Mouse (Mus musculus): ENCODE data around the gene Tent2.

Tent2 gene

DNA sequence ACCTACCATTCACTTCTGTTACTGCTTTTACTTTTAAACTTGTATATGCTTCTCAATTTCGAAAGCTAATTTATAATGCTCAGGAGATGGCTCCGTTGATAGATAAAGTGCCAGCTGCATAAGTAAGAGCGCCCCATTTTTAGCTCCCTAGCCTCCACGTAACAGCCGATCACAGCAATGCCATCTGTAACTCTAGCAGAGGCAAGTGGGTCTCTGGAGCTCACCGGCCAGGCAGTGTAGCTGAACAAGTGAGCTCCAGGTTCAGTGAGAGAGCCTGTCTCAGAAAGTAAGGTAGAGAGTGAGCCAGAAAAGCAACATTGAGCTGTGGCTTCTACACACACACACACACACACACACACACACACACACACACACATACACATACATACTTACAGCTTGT, 51.0 kb downstream of the Tent2 start:
- no peak for DNase-seq

DNA sequence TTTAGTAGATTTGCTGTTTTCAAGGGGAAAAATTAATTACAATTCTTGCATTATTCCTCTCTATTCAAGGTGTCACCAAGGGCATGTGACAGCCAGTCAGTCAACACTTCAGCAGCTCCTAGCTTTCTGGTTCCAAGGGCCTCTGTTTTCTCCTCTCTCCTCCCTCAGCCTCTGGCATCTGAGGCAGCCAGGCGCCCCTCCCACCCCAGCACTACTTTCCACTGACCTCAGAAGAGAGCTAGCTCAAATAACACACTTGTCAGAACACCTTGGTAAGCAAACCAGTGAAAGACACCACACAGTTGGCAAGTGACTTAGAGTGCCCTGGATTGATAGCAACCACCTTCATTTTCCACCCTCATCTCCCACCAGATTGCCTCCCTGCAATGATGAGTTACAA, 54.1 kb downstream of the Tent2 start:
- no peak for DNase-seq

DNA sequence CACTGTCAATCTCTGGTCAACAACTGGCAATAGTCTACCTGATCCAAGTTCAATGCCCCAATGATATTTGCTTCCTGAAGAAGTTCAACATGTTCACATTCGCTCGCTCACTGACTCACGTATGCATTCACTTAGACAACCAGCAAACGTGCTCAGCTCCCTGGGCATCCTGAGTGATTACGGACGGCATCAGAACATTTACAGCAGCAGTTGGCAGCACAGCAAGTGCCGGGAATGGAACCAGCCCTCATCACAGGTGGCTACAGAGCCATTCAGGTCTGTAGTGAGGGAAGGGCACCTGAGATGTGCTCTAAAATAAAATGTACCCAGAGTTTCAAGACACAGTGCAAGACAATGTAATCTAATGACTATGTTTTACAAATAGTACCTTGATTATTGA, 55.1 kb downstream of the Tent2 start:
- no peak for DNase-seq

DNA sequence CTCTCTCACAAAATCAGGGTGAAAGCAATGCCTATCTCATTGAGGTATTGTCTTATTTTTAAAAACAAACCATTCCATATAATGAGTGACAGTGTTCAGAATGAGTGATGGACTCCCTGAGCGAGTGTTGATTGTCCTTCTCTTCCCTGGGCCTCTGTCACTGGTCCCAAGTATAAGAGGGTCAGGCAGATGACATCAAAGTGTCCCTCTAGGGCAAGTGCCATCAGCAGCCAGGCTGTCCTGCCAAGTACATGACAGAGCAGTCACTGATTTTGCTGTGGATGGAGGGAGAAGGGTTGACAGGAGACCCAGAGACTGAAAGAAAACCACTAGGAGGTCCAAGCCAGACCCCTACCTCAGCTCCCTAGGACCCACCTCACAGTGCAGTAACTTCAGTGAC, 55.9 kb downstream of the Tent2 start:
- no peak for DNase-seq

DNA sequence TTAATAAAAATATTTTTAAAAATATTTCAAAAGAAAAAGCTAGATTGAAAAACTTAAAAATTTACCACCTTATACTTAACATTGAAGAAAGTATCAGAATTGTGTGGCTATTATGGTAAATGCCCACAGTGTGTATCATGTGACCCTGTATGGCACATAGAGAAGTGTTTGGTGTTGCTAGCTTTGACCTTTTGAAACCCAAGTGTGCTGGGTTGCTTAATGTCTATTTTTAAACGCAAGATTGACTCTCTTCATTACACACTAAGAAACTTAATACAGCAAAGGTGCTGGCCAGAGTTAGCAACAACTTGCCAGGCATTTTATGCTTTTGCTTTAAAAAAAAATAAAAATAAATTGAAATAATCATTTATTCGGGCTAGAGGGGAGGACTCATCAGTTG, 56.7 kb downstream of the Tent2 start:
- no peak for DNase-seq

DNA sequence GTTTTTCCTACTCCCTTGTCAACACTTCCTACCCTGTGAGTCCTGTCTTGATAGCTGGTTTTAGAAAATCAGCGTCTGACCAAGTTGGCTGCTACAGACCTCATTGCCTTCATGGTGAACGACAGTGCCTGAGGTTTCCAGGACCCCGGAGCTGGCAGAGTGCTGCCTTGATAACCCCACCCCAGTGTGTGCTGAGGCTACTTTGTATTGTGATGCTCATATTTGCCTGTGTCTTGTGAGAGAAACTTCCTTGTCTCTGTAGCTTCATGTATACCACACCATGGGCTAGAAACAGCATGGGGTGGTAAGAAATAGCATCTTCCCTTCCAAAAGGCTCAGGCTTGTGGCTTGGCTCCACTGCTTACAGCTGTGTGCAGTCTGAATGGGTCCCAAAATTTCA, 61.5 kb downstream of the Tent2 start:
- DNase-seq, result no peak

DNA sequence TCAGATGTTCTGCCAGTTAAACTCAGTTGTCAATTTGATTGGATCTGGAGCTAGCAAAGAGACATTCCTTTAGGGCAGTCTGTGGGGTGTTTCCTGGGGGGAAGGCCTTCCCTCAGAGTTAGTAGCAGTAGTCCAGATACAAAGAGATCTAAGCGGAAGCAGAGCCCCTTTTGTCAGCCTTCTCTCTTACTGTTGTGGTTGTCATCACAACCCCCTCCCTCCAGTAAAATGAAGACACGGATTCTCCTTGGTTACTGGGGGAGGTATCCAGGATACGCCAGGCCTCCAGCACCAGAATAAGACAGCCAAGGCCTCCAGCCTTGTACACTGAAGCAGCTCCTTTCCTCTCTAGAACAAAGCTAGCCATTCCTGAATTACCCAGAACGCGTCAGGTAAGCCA, 63.2 kb downstream of the Tent2 start:
- DNase-seq, result no peak

DNA sequence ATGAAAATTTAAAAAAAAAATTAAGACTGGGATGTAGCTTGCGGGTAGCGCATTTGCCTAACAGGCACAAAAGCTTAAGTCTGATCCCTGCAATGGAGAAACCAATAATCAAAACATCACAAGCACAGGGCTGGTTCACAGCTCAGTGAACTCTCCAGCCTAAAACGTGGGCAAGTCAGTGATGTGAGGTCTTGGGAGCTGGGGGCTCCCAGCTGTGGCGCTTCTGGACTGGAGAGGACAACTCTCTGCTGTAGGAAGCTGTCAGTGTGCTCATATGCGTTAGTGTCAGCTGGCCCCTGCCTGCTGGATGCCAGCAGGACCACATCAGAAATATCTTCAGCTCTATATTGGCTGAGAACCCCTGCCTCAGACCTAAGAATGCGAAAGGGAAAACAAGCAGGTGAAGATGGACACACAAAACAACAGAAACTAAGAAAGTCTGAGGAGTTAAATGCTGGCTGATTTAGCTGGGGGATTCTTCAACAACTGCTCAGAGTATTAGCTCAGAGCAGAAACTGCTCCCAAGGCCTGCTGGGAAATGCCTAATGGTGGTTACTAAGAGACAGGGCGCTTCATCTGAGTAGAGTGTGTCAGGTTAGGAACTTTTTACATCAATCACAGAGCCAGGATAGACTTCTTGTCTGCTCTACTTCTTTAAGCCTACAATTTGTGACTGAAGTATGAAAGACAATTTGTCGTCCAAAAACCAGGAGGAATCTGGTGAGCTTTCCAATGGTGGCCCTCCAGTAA, 63.9 kb downstream of the Tent2 start:
- DNase-seq, result no peak

DNA sequence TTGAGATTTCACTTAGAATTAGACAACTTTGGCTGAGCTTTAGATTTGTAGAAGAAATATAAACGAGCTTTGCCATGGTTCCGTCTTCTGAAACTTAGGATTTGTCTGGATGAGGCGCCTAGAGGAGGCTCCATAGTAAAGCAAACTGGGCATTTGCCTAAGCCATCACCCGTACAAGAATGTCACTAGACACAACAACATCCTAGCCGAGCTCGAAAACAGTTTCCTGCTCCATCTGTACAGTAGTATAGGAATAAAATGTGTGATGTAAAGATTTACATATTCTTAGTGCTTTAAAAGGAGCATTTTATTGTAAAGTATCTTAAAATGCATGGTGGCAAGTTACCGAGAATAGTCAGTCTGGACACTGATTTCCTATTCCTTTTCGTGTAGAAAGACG, 69.9 kb downstream of the Tent2 start:
- DNase-seq, result no peak

DNA sequence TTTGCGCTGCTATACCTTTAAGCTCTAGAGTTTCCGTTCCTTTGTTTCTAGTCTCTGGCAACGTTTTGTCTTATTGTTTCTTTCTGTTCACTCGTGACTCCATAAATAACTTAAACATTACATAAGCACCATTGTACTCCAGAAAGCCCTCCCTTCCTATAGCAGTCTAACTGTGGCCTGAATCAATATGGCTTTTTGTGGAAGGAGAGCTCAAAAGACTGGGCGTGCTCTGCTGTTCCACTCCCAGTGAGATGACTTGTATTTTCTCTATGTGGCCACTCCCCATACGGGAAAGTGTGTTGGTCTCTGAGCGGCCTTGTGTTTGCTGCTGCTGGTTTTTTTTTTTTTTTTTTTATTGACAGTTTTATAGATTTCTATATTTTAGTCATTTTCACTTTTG, 74.9 kb downstream of the Tent2 start:
- DNase-seq, result no peak

DNA sequence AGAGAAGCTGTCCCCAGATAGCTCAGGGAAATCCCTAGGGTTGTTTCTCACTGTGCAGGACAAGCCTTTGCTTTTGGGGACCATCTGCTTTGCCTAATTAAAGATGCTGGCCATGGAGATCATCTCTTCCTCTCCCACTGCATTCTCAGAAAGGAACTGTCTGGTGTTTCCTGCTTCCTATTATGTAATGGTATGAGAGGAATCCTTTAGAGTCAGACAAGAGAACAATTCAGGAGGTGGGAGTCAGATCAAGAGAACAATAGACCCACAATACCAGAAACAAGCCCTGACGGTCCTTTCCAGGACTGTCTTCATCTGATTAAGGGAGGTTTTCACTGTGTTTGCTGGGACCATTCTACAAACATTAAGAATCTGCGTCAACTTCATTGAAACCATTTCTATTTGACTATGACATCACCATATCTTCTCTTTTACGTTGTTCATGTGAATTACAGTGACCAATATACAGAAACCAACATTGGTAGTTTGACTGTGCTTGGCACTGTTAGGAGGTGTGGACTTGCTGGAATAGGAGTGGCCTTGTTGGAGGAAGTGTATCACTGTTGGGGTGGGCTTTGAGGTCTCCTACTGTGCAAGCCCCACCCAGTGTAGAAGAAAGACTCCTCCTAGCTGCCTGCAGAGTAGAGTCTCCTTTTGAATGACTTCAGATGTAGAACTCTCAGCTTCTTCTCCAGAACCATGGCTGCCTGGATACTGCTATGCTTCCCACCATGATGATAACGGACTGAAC, 89.7 kb downstream of the Tent2 start:
- no peak for DNase-seq

DNA sequence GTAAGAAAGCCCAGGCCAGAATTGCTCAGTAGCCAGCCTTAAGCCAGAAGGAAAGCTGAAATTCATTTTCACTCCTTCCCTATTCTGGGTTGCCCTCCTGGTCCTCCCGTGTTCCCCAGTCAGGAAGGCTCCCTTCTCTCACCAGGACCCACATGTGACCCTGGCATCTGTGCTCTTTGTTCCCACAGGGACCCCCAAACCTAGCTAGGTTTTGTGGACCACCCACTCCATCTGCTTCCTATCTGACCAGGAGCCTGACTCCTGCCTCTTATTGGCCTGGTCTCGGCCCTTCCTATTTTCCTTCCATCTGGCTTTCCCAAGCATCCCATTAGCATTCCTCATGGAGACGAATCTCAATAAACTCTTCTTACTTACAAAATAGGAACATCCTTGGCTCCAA, 93.6 kb downstream of the Tent2 start:
- DNase-seq, result no peak

DNA sequence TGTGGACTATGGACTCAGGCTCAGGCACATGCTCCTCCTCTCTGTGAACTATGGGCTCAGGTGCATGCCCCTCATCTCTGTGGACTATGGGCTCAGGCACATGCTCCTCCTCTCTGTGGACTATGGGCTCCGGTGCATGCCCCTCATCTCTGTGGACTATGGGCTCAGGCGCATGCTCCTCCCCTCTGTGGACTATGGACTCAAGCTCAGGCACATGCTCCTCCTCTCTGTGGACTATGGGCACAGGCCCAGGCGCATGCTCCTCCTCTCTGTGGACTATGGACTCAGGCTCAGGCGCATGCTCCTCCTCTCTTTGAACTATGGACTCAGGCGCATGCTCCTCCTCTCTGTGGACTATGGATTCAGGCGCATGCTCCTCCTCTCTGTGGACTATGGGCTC, 95.5 kb downstream of the Tent2 start:
- DNase-seq, result no peak

Measured in right cerebral cortex, postnatal 4 days (tissue).